ENCODE assay signal across 8 mouse cellular contexts in genomic region chr4:141059616-141060425, GRCm38 (mm10). TPM values are rescaled to one million over a fixed set of nuclear protein-coding genes. Genes with fewer than 3 reads are reported as not detected.
DNase-seq lines count a peak whose midpoint lies in the region; ATAC-seq lines count a peak whose summit lies in the region.
"Had no signal": no experiment of that assay in that cellular context is flagged by ENCODE, and none has a peak within 500 bp of the region (broad histone marks: within the 10 kb centered on the region; RNA-seq: fewer than 3 reads in every experiment).

No protein-coding gene starts in this region.

- intact Hi-C loops in left cerebral cortex, postnatal 36 days (cut with DNase I), result loop anchor here (2.0 kb wide), 1 partner anchor 15 kb away; no protein-coding TSS in a partner anchor

- H3K27me3 ChIP-seq in lung, embryonic 15.5 days, result no peaks in the 10 kb centered on the region
- H3K27me3 ChIP-seq in hindbrain, embryonic 15.5 days, result no peaks in the 10 kb centered on the region
- H3K27me3 ChIP-seq in midbrain, embryonic 14.5 days (ENCODE audit: control insufficient read depth, insufficient read depth, low read length), result no peaks in the 10 kb centered on the region

- peak overlapping the region; percentile 79 for H3K9ac ChIP-seq in lung, embryonic 15.5 days
- H3K9ac ChIP-seq in hindbrain, embryonic 15.5 days, result peak overlapping the region; percentile 63
- H3K9ac ChIP-seq in midbrain, embryonic 14.5 days (replicated peaks; ENCODE audit: low read length), result peak overlapping the region; percentile 72

- H3K27ac ChIP-seq in lung, embryonic 15.5 days, result peak overlapping the region; percentile 93
- peak overlapping the region; percentile 86 for H3K27ac ChIP-seq in hindbrain, embryonic 15.5 days (replicated peaks)
- peak overlapping the region; percentile 94 for H3K27ac ChIP-seq in midbrain, embryonic 14.5 days (replicated peaks; ENCODE audit: low read depth, low read length)

- peak overlapping the region; percentile 72 for H3K4me3 ChIP-seq in lung, embryonic 15.5 days
- peak overlapping the region; percentile 55 for H3K4me3 ChIP-seq in hindbrain, embryonic 15.5 days
- H3K4me3 ChIP-seq in midbrain, embryonic 14.5 days (replicated peaks; ENCODE audit: low read depth, low read length), result peak overlapping the region; percentile 56

- DNase-seq in lung, adult 18-20 months, result no peak
- DNase-seq in embryo, embryonic 9.5 days (ENCODE audit: extremely low spot score), result peak; percentile 39
- no peak for DNase-seq in midbrain, embryonic 14.5 days
- no peak for DNase-seq in left cerebral cortex, postnatal 36 days (ENCODE audit: low spot score in 2 of 2)
- no peak for DNase-seq in adrenal gland, adult 18-20 months (ENCODE audit: low spot score in 2 of 2)

- H3K4me2 ChIP-seq in lung, embryonic 15.5 days, result peak overlapping the region; percentile 79
- peak overlapping the region; percentile 77 for H3K4me2 ChIP-seq in hindbrain, embryonic 15.5 days
- peak overlapping the region; percentile 78 for H3K4me2 ChIP-seq in midbrain, embryonic 14.5 days (ENCODE audit: low read length)

- H3K4me1 ChIP-seq in lung, embryonic 15.5 days, result peaks cover 23% of the 10 kb centered on the region
- peaks cover 21% of the 10 kb centered on the region for H3K4me1 ChIP-seq in hindbrain, embryonic 15.5 days (replicated peaks)
- peaks cover 6% of the 10 kb centered on the region for H3K4me1 ChIP-seq in midbrain, embryonic 14.5 days (ENCODE audit: control insufficient read depth, insufficient read depth, low read length)

- ATAC-seq in lung, embryonic 15.5 days (ENCODE audit: borderline replicate concordance, extremely low read depth, low FRiP score, low TSS enrichment), result no peak
- ATAC-seq in hindbrain, embryonic 15.5 days (ENCODE audit: low FRiP score, low read depth), result no peak; the same call in 1 of the 2 replicates
- no peak; the same call in 1 of the 2 replicates for ATAC-seq in midbrain, embryonic 14.5 days (ENCODE audit: low FRiP score, low TSS enrichment)

- WGBS in lung, embryonic 15.5 days, result 2% methylated on average over 32 of the region's 32 CpGs
- 1% methylated on average over 32 of the region's 32 CpGs for WGBS in hindbrain, embryonic 15.5 days
- WGBS in midbrain, embryonic 14.5 days, result 2% methylated on average over 31 of the region's 32 CpGs

- no peaks in the 10 kb centered on the region for H3K9me3 ChIP-seq in lung, embryonic 15.5 days
- no peaks in the 10 kb centered on the region for H3K9me3 ChIP-seq in hindbrain, embryonic 15.5 days
- H3K9me3 ChIP-seq in midbrain, embryonic 14.5 days (ENCODE audit: control insufficient read depth, low read length), result no peaks in the 10 kb centered on the region

- 0 out of 2 replicates have a peak, but pooled peaks cover 15% of the 10 kb centered on the region for H3K36me3 ChIP-seq in lung, embryonic 15.5 days
- H3K36me3 ChIP-seq in hindbrain, embryonic 15.5 days, result no peaks in the 10 kb centered on the region
- peaks cover 8% of the 10 kb centered on the region for H3K36me3 ChIP-seq in midbrain, embryonic 14.5 days (ENCODE audit: control insufficient read depth, insufficient read depth, low read length)

RNA-seq across cellular contexts. Expression of gene Crocc, which starts 0.5 kb away (rescaled TPM):
- polyA plus RNA-seq in lung, embryonic 15.5 days (2015; fragmentation: Nextera tagmentation; extraction: Ambion mirVana), result 6.7 and 7.6 TPM in 2 replicates
- 6.2 and 7.7 TPM in 2 replicates for polyA plus RNA-seq in hindbrain, embryonic 15.5 days (2015; fragmentation: Nextera tagmentation; extraction: Ambion mirVana)
- polyA plus RNA-seq in midbrain, embryonic 14.5 days (2014; fragmentation: Nextera tagmentation; extraction: Ambion mirVana), result 7.2 and 7.4 TPM in 2 replicates
- 10 to 100 TPM; 40.3 to 73.7 TPM for total RNA-seq in left cerebral cortex, postnatal 36 days (2021)
- total RNA-seq in adrenal gland, adult 18-20 months (2021), result 1 to 10 TPM; 6.4 to 6.9 TPM

RNA-seq across cellular contexts. Expression of gene Necap2, which starts 18.3 kb away (rescaled TPM):
- polyA plus RNA-seq in lung, embryonic 15.5 days (2015; fragmentation: Nextera tagmentation; extraction: Ambion mirVana), result 102 and 110 TPM in 2 replicates
- 50.6 and 56.2 TPM in 2 replicates for polyA plus RNA-seq in hindbrain, embryonic 15.5 days (2015; fragmentation: Nextera tagmentation; extraction: Ambion mirVana)
- polyA plus RNA-seq in midbrain, embryonic 14.5 days (2014; fragmentation: Nextera tagmentation; extraction: Ambion mirVana), result 38.4 and 43.3 TPM in 2 replicates
- 10 to 100 TPM; 38.2 to 42.4 TPM for total RNA-seq in left cerebral cortex, postnatal 36 days (2021)
- total RNA-seq in adrenal gland, adult 18-20 months (2021), result 10 to 100 TPM; 59.3 to 61.1 TPM

RNA-seq across cellular contexts. Expression of gene Spata21, which starts 28.3 kb away (rescaled TPM):
- 0.16 and 0.62 TPM in 2 replicates for polyA plus RNA-seq in lung, embryonic 15.5 days (2015; fragmentation: Nextera tagmentation; extraction: Ambion mirVana)
- polyA plus RNA-seq in hindbrain, embryonic 15.5 days (2015; fragmentation: Nextera tagmentation; extraction: Ambion mirVana), result 0.43 and 0.71 TPM in 2 replicates
- 0.24 TPM in 1 of 2 replicates, not detected in the other for polyA plus RNA-seq in midbrain, embryonic 14.5 days (2014; fragmentation: Nextera tagmentation; extraction: Ambion mirVana)
- total RNA-seq in left cerebral cortex, postnatal 36 days (2021), result under 1 TPM; 0.43 to 0.79 TPM
- total RNA-seq in adrenal gland, adult 18-20 months (2021), result not detected
- polyA plus RNA-seq: large intestine, adult 2 months had no signal

RNA-seq across cellular contexts. Expression of gene Mfap2, which starts 49.6 kb away (rescaled TPM):
- polyA plus RNA-seq in lung, embryonic 15.5 days (2015; fragmentation: Nextera tagmentation; extraction: Ambion mirVana), result 496 and 501 TPM in 2 replicates
- 161 and 173 TPM in 2 replicates for polyA plus RNA-seq in hindbrain, embryonic 15.5 days (2015; fragmentation: Nextera tagmentation; extraction: Ambion mirVana)
- 142 and 169 TPM in 2 replicates for polyA plus RNA-seq in midbrain, embryonic 14.5 days (2014; fragmentation: Nextera tagmentation; extraction: Ambion mirVana)
- total RNA-seq in left cerebral cortex, postnatal 36 days (2021), result 1 to 10 TPM; 3.9 to 5.9 TPM
- 1 to 10 TPM; 6.4 to 6.6 TPM for total RNA-seq in adrenal gland, adult 18-20 months (2021)
